Mouse (Mus musculus): ENCODE results near the gene Zfp990. TPM values are rescaled to one million over a fixed set of nuclear protein-coding genes. Genes with fewer than 3 reads are reported as not detected.
"Not testable (repeated sequence)": the region's sequence is repeated elsewhere in the genome, so short reads cannot be mapped to it uniquely, and the experiment has no call there.

Zfp990 gene
- total and polyA plus RNA-seq, 3 experiments, result 0.04 to 0.13 (median 0.13) TPM

GRCm38 (mm10) chr4:145576623-145577022 is 66.1 kb downstream of the Zfp990 start:
- in situ Hi-C loops (cut with MboI; ENCODE audit: low pct_ligation_motif_present, low pct_unique_long_range_greater_than_20kb, low sequenced_read_pairs); DNase-seq (ENCODE audit: extremely low read depth); H3K27ac ChIP-seq (ENCODE audit: insufficient read depth, low read depth); dilution Hi-C loops (cut with MboI; ENCODE audit: extremely low pct_ligation_motif_present, extremely low pct_unique_long_range_greater_than_20kb, low sequenced_read_pairs); H3K4me2 ChIP-seq (ENCODE audit: insufficient read depth, low read depth, poor library complexity, severe bottlenecking); H3K9me3 ChIP-seq (replicated peaks; ENCODE audit: low read length); H3K4me3 ChIP-seq (replicated peaks in 1 of 3; ENCODE audit: low read depth in 2 of 3, low read length in 2 of 3, poor library complexity in 1 of 3); H3K79me2 ChIP-seq (replicated peaks; ENCODE audit: control insufficient read depth, extremely low read depth, insufficient read depth, poor library complexity, severe bottlenecking); H3K4me1 ChIP-seq (ENCODE audit: control insufficient read depth in 1 of 2, insufficient read depth in 2 of 2); H3K36me3 ChIP-seq (replicated peaks in 1 of 2; ENCODE audit: control insufficient read depth in 1 of 2, insufficient read depth in 1 of 2, low read length in 1 of 2); H3K27me3 ChIP-seq (replicated peaks); H3K9ac ChIP-seq (ENCODE audit: insufficient read depth, low read depth): not testable (repeated sequence)

GRCm38 (mm10) chr4:145580333-145580732 is 69.8 kb downstream of the Zfp990 start:
- H3K4me1 ChIP-seq (ENCODE audit: control insufficient read depth in 1 of 2, insufficient read depth in 2 of 2); H3K9ac ChIP-seq (ENCODE audit: insufficient read depth, low read depth); dilution Hi-C loops (cut with MboI; ENCODE audit: extremely low pct_ligation_motif_present, extremely low pct_unique_long_range_greater_than_20kb, low sequenced_read_pairs); H3K27me3 ChIP-seq (replicated peaks); DNase-seq (ENCODE audit: extremely low read depth); H3K27ac ChIP-seq (ENCODE audit: insufficient read depth, low read depth); H3K36me3 ChIP-seq (replicated peaks in 1 of 2; ENCODE audit: control insufficient read depth in 1 of 2, insufficient read depth in 1 of 2, low read length in 1 of 2); H3K4me3 ChIP-seq (replicated peaks in 1 of 3; ENCODE audit: low read depth in 2 of 3, low read length in 2 of 3, poor library complexity in 1 of 3); H3K9me3 ChIP-seq (replicated peaks; ENCODE audit: low read length); H3K4me2 ChIP-seq (ENCODE audit: insufficient read depth, low read depth, poor library complexity, severe bottlenecking); H3K79me2 ChIP-seq (replicated peaks; ENCODE audit: control insufficient read depth, extremely low read depth, insufficient read depth, poor library complexity, severe bottlenecking): not testable (repeated sequence)
- in situ Hi-C loops (cut with MboI; ENCODE audit: low pct_ligation_motif_present, low pct_unique_long_range_greater_than_20kb, low sequenced_read_pairs), result loop anchor here (5.0 kb wide), 1 partner anchor 173 kb away; no protein-coding TSS in a partner anchor

DNA sequence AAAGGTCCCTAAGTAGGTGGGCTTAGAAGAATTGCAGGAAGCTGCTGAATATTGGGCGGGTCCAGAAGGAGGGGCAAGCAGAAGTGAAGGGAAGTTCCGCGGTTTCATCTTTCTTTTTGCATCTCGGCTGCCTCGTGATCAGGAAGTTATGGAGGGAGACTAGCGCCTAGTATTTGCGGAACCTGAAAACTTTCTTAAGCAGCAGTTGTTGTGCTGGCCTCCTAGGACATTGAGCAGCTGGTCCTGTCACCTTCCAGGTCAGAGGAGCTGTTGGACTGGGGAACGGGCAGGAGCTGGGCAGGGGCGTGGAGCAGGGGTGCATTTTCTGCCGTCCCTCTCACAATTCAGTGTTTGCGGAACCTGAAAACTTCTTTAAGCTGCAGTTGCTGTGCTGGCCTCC is 74.5 kb downstream of the Zfp990 start, which contains the start of gene Gm13212:
Gene Gm13212 (plus strand): TSS at position 89 of the 400 bp plus-strand sequence.
- H3K9ac ChIP-seq (ENCODE audit: insufficient read depth, low read depth); in situ Hi-C loops (cut with MboI; ENCODE audit: low pct_ligation_motif_present, low pct_unique_long_range_greater_than_20kb, low sequenced_read_pairs); H3K27me3 ChIP-seq (replicated peaks); H3K9me3 ChIP-seq (replicated peaks; ENCODE audit: low read length); H3K4me2 ChIP-seq (ENCODE audit: insufficient read depth, low read depth, poor library complexity, severe bottlenecking); dilution Hi-C loops (cut with MboI; ENCODE audit: extremely low pct_ligation_motif_present, extremely low pct_unique_long_range_greater_than_20kb, low sequenced_read_pairs); H3K36me3 ChIP-seq (replicated peaks in 1 of 2; ENCODE audit: control insufficient read depth in 1 of 2, insufficient read depth in 1 of 2, low read length in 1 of 2); H3K4me1 ChIP-seq (ENCODE audit: control insufficient read depth in 1 of 2, insufficient read depth in 2 of 2); H3K79me2 ChIP-seq (replicated peaks; ENCODE audit: control insufficient read depth, extremely low read depth, insufficient read depth, poor library complexity, severe bottlenecking): not testable (repeated sequence)
- Histone ChIP-seq H3K4me3 (replicated peaks in 1 of 3; ENCODE audit: low read depth in 2 of 3, low read length in 2 of 3, poor library complexity in 1 of 3) (peak within 1 kb of the TSS; percentile 17 to 45 (median 32)), H3K27ac (ENCODE audit: insufficient read depth, low read depth) (0 out of 2 replicates have a peak within 1 kb of the TSS, but pooled peaks have one; percentile 28)
- TF ChIP-seq BHLHE40 (IDR thresholded peaks at IDR 0.05; ENCODE audit: low read depth, low read length) (0 out of 2 replicates have a peak, but pooled peaks have one; percentile 18), ELF1 (IDR thresholded peaks at IDR 0.05; ENCODE audit: low read depth, low read length) (peak; percentile 45; the same call in 1 of the 2 replicates)
- DNase-seq (ENCODE audit: extremely low read depth), result peak; percentile 75

DNA sequence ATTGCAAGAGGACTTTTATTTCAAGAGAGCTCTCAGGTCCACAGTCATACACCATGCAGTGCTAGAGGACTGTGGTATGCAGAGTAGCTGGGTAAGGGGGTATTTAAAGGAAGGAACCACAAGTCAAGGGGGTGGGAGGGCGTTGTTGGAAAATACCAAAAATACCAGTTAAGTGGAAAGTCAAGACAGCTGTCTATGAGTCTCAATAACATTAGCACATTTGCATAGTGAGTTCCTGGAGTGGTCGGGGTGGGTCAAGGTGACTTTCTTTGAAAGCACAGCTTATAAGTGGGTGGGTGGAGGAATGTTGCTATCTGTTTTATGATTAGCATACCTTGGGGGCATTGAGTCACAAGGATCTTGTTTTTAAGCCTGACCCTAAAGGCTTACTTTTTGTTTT is 75.5 kb downstream of the Zfp990 start:
- H3K9ac ChIP-seq (ENCODE audit: insufficient read depth, low read depth); dilution Hi-C loops (cut with MboI; ENCODE audit: extremely low pct_ligation_motif_present, extremely low pct_unique_long_range_greater_than_20kb, low sequenced_read_pairs); H3K27me3 ChIP-seq (replicated peaks); H3K4me1 ChIP-seq (ENCODE audit: control insufficient read depth in 1 of 2, insufficient read depth in 2 of 2); in situ Hi-C loops (cut with MboI; ENCODE audit: low pct_ligation_motif_present, low pct_unique_long_range_greater_than_20kb, low sequenced_read_pairs); H3K36me3 ChIP-seq (replicated peaks in 1 of 2; ENCODE audit: control insufficient read depth in 1 of 2, insufficient read depth in 1 of 2, low read length in 1 of 2); H3K4me2 ChIP-seq (ENCODE audit: insufficient read depth, low read depth, poor library complexity, severe bottlenecking); H3K9me3 ChIP-seq (replicated peaks; ENCODE audit: low read length); H3K4me3 ChIP-seq (replicated peaks in 1 of 3; ENCODE audit: low read depth in 2 of 3, low read length in 2 of 3, poor library complexity in 1 of 3); H3K79me2 ChIP-seq (replicated peaks; ENCODE audit: control insufficient read depth, extremely low read depth, insufficient read depth, poor library complexity, severe bottlenecking); H3K27ac ChIP-seq (ENCODE audit: insufficient read depth, low read depth): not testable (repeated sequence)
- peak; percentile 28; the same call in 1 of the 2 replicates for TF ChIP-seq MEF2A (IDR thresholded peaks at IDR 0.05; ENCODE audit: borderline replicate concordance, low read depth, low read length)
- TF ChIP-seq ETS1 (conservative IDR thresholded peaks at IDR 0.05; ENCODE audit: low read depth, low read length), result peak; percentile 56; the same call in 1 of the 2 replicates
- DNase-seq (ENCODE audit: extremely low read depth), result peak; percentile 63

Other genes starting within 250 kb of the Zfp990 start
- gene Tnfrsf8, start 195.6 kb upstream of the Zfp990 start, total RNA-seq (2012; rRNA removed), result 23.2 and 31.0 TPM in 2 replicates
- 18.9 and 24.7 TPM in 2 replicates for gene Tnfrsf8, start 195.6 kb upstream of the Zfp990 start, total RNA-seq (2014; rRNA removed)
- gene Tnfrsf8, start 195.6 kb upstream of the Zfp990 start, polyA plus RNA-seq (2012; ENCODE audit: insufficient read length, low read depth), result 11.5 and 12.7 TPM in 2 replicates
- gene Gm13212, start 74.4 kb downstream of the Zfp990 start, total RNA-seq (2012; rRNA removed), result 0.97 and 0.98 TPM in 2 replicates
- gene Gm13212, start 74.4 kb downstream of the Zfp990 start, total RNA-seq (2014; rRNA removed), result 5.2 and 5.7 TPM in 2 replicates
- gene Gm13212, start 74.4 kb downstream of the Zfp990 start, polyA plus RNA-seq (2012; ENCODE audit: insufficient read length, low read depth), result 7.8 and 9.8 TPM in 2 replicates
- not detected in 2 replicates for gene Zfp980, start 159.9 kb downstream of the Zfp990 start, total RNA-seq (2012; rRNA removed)
- not detected in 2 replicates for gene Zfp980, start 159.9 kb downstream of the Zfp990 start, total RNA-seq (2014; rRNA removed)
- gene Zfp980, start 159.9 kb downstream of the Zfp990 start, polyA plus RNA-seq (2012; ENCODE audit: insufficient read length, low read depth), result not detected in 2 replicates